Mouse (Mus musculus) megakaryocyte, embryonic 14.5 days (primary cell): ENCODE results near the gene Spcs1.

ENCODE experiments used
- FLI1 ChIP-seq: IDR thresholded peaks from 2 replicates; pipeline ENCODE4 v1.6.1; 2012; ENCODE audit warnings: low read length, inconsistent platforms, mixed read lengths
- GATA1 ChIP-seq: IDR thresholded peaks from 3 replicates; pipeline ENCODE4 v1.6.1; 2012; ENCODE audit warnings: mixed read lengths, low read length, inconsistent platforms, borderline replicate concordance

DNA sequence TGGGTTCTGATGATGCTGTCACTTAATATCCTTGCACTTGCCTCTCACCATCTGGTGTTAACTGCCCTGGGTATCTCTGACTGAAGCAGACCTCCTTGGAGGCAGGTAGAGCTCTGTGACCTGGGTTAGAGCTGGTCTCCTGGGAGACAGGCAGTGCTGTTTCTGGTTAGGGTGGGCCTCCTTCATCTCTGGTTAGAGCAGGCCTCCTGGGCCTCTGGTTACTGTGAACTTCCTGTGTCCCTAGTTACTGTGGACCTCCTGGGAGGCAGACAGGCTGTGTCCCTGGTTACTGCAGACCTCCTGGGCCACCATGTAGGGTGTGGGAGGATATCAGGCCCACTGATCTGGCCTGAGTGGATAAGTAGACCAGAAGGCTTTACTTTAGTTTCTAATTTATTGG, 5.1 kb downstream of the Spcs1 start:
- no peak for TF ChIP-seq GATA1
- no peak for TF ChIP-seq FLI1
